Mouse (Mus musculus): ENCODE data around the gene Btbd11.

GRCm38 (mm10) chr10:85420851-85421628 is 34.4 kb downstream of the Btbd11 start:
- TF ChIP-seq CTCF (conservative IDR thresholded peaks at IDR 0.05; ENCODE audit: insufficient read depth, insufficient read length, low read depth, low read length): no peak
- no peak for TF ChIP-seq POLR2A (IDR thresholded peaks at IDR 0.05; ENCODE audit: low read depth, low read length)

Measured in kidney, adult 2 months (tissue).